Mouse (Mus musculus): ENCODE measurements at regions not wholly inside any gene's neighbourhood (a gene's known extent, or its start where the extent isn't known, plus 50 kb on each side); places are given as distances from the start of the nearest gene placed in this dataset.

GRCm38 (mm10) chr4:124254446-124255182 lies 336.8 kb upstream of the 4930535I16Rik start:
- no peak for DNase-seq (ENCODE audit: low spot score in 2 of 2)

- DNase-seq (ENCODE audit: low spot score in 2 of 2), result no peak
These were observed 323.8 kb upstream of the 4930535I16Rik start for GRCm38 (mm10) chr4:124241600-124241999.

- peak; percentile 78 to 86 for DNase-seq (ENCODE audit: low spot score in 2 of 2)
These were observed 318.7 kb upstream of the 4930535I16Rik start for GRCm38 (mm10) chr4:124236476-124236875.

GRCm38 (mm10) chr4:124228537-124228936 lies 310.7 kb upstream of the 4930535I16Rik start:
- peak; percentile 16 to 38 for DNase-seq (ENCODE audit: low spot score in 2 of 2)

GRCm38 (mm10) chr4:124223646-124224500 lies 306.1 kb upstream of the 4930535I16Rik start:
- DNase-seq (ENCODE audit: low spot score in 2 of 2), result no peak

GRCm38 (mm10) chr4:124221736-124222135 lies 303.9 kb upstream of the 4930535I16Rik start:
- no peak for DNase-seq (ENCODE audit: low spot score in 2 of 2)

- DNase-seq (ENCODE audit: low spot score in 2 of 2), result peak; percentile 63
These were observed 299.4 kb upstream of the 4930535I16Rik start for GRCm38 (mm10) chr4:124217206-124217605.

- DNase-seq (ENCODE audit: low spot score in 2 of 2), result no peak
These were observed 298.5 kb upstream of the 4930535I16Rik start for GRCm38 (mm10) chr4:124216351-124216750.

GRCm38 (mm10) chr4:124215077-124215476 lies 297.3 kb upstream of the 4930535I16Rik start:
- no peak for DNase-seq (ENCODE audit: low spot score in 2 of 2)

- no peak for DNase-seq (ENCODE audit: low spot score in 2 of 2)
These were observed 292.3 kb upstream of the 4930535I16Rik start for GRCm38 (mm10) chr4:124210103-124210502.

GRCm38 (mm10) chr4:124206480-124206879 lies 288.7 kb upstream of the 4930535I16Rik start:
- DNase-seq (ENCODE audit: low spot score in 2 of 2), result no peak

- no peak for DNase-seq (ENCODE audit: low spot score in 2 of 2)
These were observed 285.9 kb upstream of the 4930535I16Rik start for GRCm38 (mm10) chr4:124203736-124204135.

- no peak for DNase-seq (ENCODE audit: low spot score in 2 of 2)
These were observed 282.3 kb upstream of the 4930535I16Rik start for GRCm38 (mm10) chr4:124199884-124200844.

- no peak for DNase-seq (ENCODE audit: low spot score in 2 of 2)
These were observed 281.0 kb upstream of the 4930535I16Rik start for GRCm38 (mm10) chr4:124198832-124199231.

- DNase-seq (ENCODE audit: low spot score in 2 of 2), result no peak
These were observed 278.9 kb upstream of the 4930535I16Rik start for GRCm38 (mm10) chr4:124196711-124197110.

GRCm38 (mm10) chr4:124193059-124193721 lies 275.4 kb upstream of the 4930535I16Rik start:
- DNase-seq (ENCODE audit: low spot score in 2 of 2), result no peak

GRCm38 (mm10) chr4:124190775-124191174 lies 273.0 kb upstream of the 4930535I16Rik start:
- DNase-seq (ENCODE audit: low spot score in 2 of 2), result no peak

GRCm38 (mm10) chr4:124189993-124190385 lies 272.2 kb upstream of the 4930535I16Rik start:
- DNase-seq (ENCODE audit: low spot score in 2 of 2), result no peak

GRCm38 (mm10) chr4:124189352-124189992 lies 271.6 kb upstream of the 4930535I16Rik start:
- no peak for DNase-seq (ENCODE audit: low spot score in 2 of 2)

- DNase-seq (ENCODE audit: low spot score in 2 of 2), result no peak
These were observed 269.3 kb upstream of the 4930535I16Rik start for GRCm38 (mm10) chr4:124187108-124187507.

- no peak for DNase-seq (ENCODE audit: low spot score in 2 of 2)
These were observed 263.5 kb upstream of the 4930535I16Rik start for GRCm38 (mm10) chr4:124181335-124181734.
